Mouse (Mus musculus) kidney, adult 9 months (tissue): ENCODE data around the gene Ykt6.
"Not testable (repeated sequence)": the region's sequence is repeated elsewhere in the genome, so short reads cannot be mapped to it uniquely, and the experiment has no call there.

Experiments used
- DNase-seq: peaks from one replicate; pipeline ENCODE4 v3.0.0; 2022

Ykt6 gene

GRCm38 (mm10) chr11:5995989-5996388 is 40.5 kb downstream of the Ykt6 start:
- peak; percentile 90 for DNase-seq

GRCm38 (mm10) chr11:5998472-5998871 is 43.0 kb downstream of the Ykt6 start:
- DNase-seq = no peak

- DNase-seq = peak; percentile 73
Observed at GRCm38 (mm10) chr11:5999832-6000771, 44.6 kb downstream of the Ykt6 start.

GRCm38 (mm10) chr11:6000961-6001682 is 45.6 kb downstream of the Ykt6 start:
- no peak for DNase-seq

- no peak for DNase-seq
Observed at GRCm38 (mm10) chr11:6001981-6002649, 46.6 kb downstream of the Ykt6 start.

- no peak for DNase-seq
Observed at GRCm38 (mm10) chr11:6003046-6003639, 47.6 kb downstream of the Ykt6 start.

- DNase-seq = not testable (repeated sequence)
Observed at GRCm38 (mm10) chr11:6005374-6006043, 50.0 kb downstream of the Ykt6 start.

GRCm38 (mm10) chr11:6006351-6007009 is 51.0 kb downstream of the Ykt6 start:
- DNase-seq = not testable (repeated sequence)

- DNase-seq = not testable (repeated sequence)
Observed at GRCm38 (mm10) chr11:6007010-6007778, 51.7 kb downstream of the Ykt6 start.

GRCm38 (mm10) chr11:6007779-6008128 is 52.3 kb downstream of the Ykt6 start:
- DNase-seq = not testable (repeated sequence)

- DNase-seq = not testable (repeated sequence)
Observed at GRCm38 (mm10) chr11:6010751-6011482, 55.4 kb downstream of the Ykt6 start.

- DNase-seq = no peak
Observed at GRCm38 (mm10) chr11:6011879-6012278, 56.4 kb downstream of the Ykt6 start.

GRCm38 (mm10) chr11:6013359-6013758 is 57.9 kb downstream of the Ykt6 start:
- no peak for DNase-seq

GRCm38 (mm10) chr11:6015011-6015431 is 59.5 kb downstream of the Ykt6 start:
- DNase-seq = no peak

- no peak for DNase-seq
Observed at GRCm38 (mm10) chr11:6016368-6016767, 60.9 kb downstream of the Ykt6 start.

GRCm38 (mm10) chr11:6016797-6017395 is 61.4 kb downstream of the Ykt6 start:
- DNase-seq = no peak
